11 mouse cellular contexts compared by ENCODE assay signal in genomic region chr13:109171688-109172087, GRCm38 (mm10).
"Had no signal": no experiment of that assay in that cellular context is flagged by ENCODE, and none has a peak within 500 bp of the region (broad histone marks: within the 10 kb centered on the region; RNA-seq: fewer than 3 reads in every experiment).

No protein-coding gene starts in this region.

- DNase-seq: kidney, adult 18-20 months; kidney, postnatal 10 days; kidney, postnatal 4 days; lung, adult 2 months; lung, postnatal 36 days; thymus, postnatal 36 days had no signal

- H3K27ac ChIP-seq: limb, embryonic 10.5 days; liver, embryonic 15.5 days; midbrain, embryonic 13.5 days; neural tube, embryonic 15.5 days; stomach, embryonic 15.5 days had no signal

- H3K4me3 ChIP-seq: limb, embryonic 10.5 days; liver, embryonic 15.5 days; midbrain, embryonic 13.5 days; neural tube, embryonic 15.5 days; stomach, embryonic 15.5 days had no signal
